Mouse (Mus musculus): ENCODE measurements around the gene Bmper.
A peak's percentile ranks its signal among the peaks of the same experiment; 100 is the strongest.

The Bmper gene

GRCm38 (mm10) chr9:23432631-23433030 lies 209.8 kb downstream of the Bmper start:
- no peak for DNase-seq (ENCODE audit: low read depth, low spot score)

GRCm38 (mm10) chr9:23433238-23433637 lies 210.4 kb downstream of the Bmper start:
- no peak for DNase-seq (ENCODE audit: low read depth, low spot score)

- no peak for DNase-seq (ENCODE audit: low read depth, low spot score)
These were observed 213.9 kb downstream of the Bmper start for GRCm38 (mm10) chr9:23436751-23437150.

DNA sequence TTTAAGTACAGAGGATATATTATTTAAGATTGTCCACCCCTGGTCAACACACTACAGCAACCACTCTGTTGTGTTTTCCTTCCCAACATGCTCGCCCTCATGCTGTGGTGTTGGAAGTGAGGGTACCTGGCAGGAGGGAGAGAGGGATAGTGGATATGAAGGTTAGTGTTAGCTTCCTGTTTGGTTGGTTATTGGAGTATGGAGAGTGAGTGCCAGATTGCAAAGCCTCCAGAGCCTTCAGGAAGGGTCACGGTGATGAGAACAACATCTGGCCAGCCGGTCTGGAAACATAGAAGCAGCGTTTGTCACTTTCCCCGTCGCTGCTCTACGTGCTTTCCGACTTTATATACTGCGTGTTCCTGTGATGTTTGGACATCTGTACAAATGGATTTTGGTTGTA lies 215.8 kb downstream of the Bmper start:
- DNase-seq (ENCODE audit: low read depth, low spot score): no peak

- DNase-seq (ENCODE audit: low read depth, low spot score): no peak
These were observed 219.3 kb downstream of the Bmper start for GRCm38 (mm10) chr9:23442168-23442567.

DNA sequence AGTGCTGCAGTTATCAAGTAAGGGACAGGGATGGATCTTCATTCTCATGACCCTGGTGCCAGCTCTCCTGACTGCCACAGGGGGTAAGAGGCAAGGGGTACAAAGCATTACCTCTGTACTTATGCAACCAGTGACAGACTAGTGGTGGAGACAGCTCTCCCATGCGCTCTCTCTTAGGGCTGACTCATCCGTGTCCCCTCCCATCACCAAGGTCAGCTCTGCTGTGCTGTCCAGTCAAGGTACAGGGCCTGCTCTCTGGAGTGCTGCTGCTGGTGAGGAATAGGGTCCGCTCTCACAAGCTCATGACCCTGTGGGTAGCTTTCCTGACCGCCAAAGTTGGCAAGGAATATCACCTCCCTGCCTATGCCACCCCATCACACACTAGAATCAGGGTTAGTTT lies 222.1 kb downstream of the Bmper start:
- DNase-seq (ENCODE audit: low read depth, low spot score): no peak

GRCm38 (mm10) chr9:23447271-23447961 lies 224.5 kb downstream of the Bmper start:
- no peak for DNase-seq (ENCODE audit: low read depth, low spot score)

DNA sequence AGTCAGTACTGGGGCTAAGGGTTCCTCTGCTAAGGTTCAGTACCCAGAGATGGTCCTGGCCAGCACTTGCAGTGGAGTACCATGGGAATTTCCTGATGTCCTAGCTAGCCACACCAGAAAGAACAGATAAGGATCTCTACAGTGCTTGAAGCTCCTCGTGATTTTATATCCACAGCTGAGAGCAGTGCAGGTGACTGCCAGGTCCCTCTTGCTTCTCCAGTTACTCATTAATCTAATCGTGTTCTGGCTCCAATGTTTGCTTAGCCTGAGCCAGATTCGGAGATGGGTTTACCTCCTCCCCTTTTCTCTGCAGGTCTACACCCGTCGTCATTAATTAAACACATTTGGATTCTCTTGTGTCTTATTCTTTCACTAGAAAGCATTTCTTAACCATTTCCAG lies 230.4 kb downstream of the Bmper start:
- no peak for DNase-seq (ENCODE audit: low read depth, low spot score)

DNA sequence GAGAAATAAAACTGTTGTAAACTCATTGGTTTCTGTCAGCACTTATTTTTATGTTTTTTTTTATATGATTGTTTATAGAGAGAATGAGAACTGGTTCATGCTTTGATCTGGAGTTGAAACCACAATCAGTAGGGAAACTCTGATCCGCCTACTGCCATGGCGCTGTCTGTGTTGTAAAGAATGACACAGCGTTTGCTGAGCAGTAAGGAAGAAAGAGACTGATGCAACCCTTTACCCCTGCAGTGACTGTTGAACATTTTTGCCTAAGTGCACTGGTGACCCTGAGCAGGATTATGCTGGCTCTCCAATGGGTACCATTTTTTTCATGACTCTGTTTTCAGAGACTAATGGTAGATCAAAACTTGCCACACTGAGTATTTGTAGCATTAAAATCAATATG lies 234.3 kb downstream of the Bmper start:
- no peak for DNase-seq (ENCODE audit: low read depth, low spot score)

- DNase-seq (ENCODE audit: low read depth, low spot score): no peak
These were observed 237.8 kb downstream of the Bmper start for GRCm38 (mm10) chr9:23460721-23461120.

DNA sequence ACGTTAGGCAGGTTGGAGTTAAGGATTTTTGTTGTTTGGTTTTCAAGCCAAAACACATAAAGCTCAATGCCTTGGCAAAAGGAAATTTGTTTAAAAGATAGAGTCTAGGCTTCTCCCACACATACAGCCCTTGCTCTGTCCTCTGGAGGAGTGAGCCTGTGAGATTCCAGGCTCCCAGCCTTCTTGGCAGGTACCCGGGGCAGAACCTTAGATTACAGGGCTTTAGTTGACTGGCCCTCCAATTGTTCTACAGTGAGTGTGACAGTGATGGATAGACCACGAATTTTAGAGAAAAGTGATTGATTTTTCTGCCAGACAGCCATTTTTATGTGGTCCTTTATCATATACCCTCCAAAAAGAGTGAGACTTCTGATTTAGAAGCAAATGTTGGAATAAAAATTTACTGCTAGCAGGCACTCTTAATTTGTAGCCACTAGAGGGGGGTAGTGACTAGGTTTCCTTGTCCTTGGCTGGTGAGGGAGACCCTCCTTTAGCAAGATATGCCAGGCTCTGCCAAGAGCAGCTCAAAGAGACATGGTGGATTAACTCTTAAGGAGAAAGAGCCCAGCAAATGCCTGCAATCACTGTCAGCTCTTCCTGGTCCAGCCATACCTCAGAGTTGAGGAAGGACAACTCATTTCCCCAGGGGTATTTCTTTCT lies 240.2 kb downstream of the Bmper start:
- DNase-seq (ENCODE audit: low read depth, low spot score): peak; percentile 6

- no peak for DNase-seq (ENCODE audit: low read depth, low spot score)
These were observed 242.2 kb downstream of the Bmper start for GRCm38 (mm10) chr9:23464981-23465630.

- no peak for DNase-seq (ENCODE audit: low read depth, low spot score)
These were observed 247.0 kb downstream of the Bmper start for GRCm38 (mm10) chr9:23469886-23470285.

- DNase-seq (ENCODE audit: low read depth, low spot score): no peak
These were observed 263.0 kb downstream of the Bmper start for GRCm38 (mm10) chr9:23485851-23486250.

GRCm38 (mm10) chr9:23486725-23487378 lies 264.0 kb downstream of the Bmper start:
- DNase-seq (ENCODE audit: low read depth, low spot score): no peak

- DNase-seq (ENCODE audit: low read depth, low spot score): no peak
These were observed 265.4 kb downstream of the Bmper start for GRCm38 (mm10) chr9:23488265-23488664.

GRCm38 (mm10) chr9:23495400-23495799 lies 272.5 kb downstream of the Bmper start:
- no peak for DNase-seq (ENCODE audit: low read depth, low spot score)

GRCm38 (mm10) chr9:23497626-23498025 lies 274.8 kb downstream of the Bmper start:
- no peak for DNase-seq (ENCODE audit: low read depth, low spot score)

DNA sequence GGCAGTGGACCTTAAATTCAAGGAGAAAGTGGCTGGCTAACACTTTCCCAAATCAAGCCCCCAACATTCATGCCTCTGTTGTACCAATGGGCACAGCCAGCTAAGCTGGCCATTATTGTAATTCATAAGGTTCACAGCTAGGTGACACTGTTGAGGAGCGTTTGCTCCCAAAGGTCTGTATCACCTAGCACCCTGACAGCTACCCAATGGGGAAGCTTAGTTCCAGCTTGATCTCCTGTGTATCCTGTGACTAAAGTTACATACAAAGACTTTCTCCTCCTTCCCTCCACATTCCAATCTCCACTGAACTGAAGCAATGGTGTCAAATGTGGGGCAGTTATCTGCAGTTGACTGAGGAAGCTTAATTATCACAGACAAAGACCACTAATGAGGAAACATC lies 311.0 kb downstream of the Bmper start:
- no peak for DNase-seq (ENCODE audit: low read depth, low spot score)
